Mouse (Mus musculus) liver, adult (tissue): Measurements from ENCODE around the gene Nppb.

ENCODE experiments used
- GATA4 ChIP-seq: IDR thresholded peaks from 2 replicates; pipeline ENCODE4 v1.6.1; 2014; ENCODE audit warnings: mild to moderate bottlenecking, low read length; ENCODE audit not compliant: insufficient replicate concordance

Nppb gene

GRCm38 (mm10) chr4:148009641-148010040 lies 24.1 kb downstream of the Nppb start:
- no peak for TF ChIP-seq GATA4

- no peak for TF ChIP-seq GATA4
These were observed 25.7 kb downstream of the Nppb start for GRCm38 (mm10) chr4:148011332-148011731.

GRCm38 (mm10) chr4:148012216-148012615 lies 26.6 kb downstream of the Nppb start:
- no peak for TF ChIP-seq GATA4

- no peak for TF ChIP-seq GATA4
These were observed 29.8 kb downstream of the Nppb start for GRCm38 (mm10) chr4:148015418-148015817.

GRCm38 (mm10) chr4:148016981-148017380 lies 31.4 kb downstream of the Nppb start:
- TF ChIP-seq GATA4, result no peak

- no peak for TF ChIP-seq GATA4
These were observed 32.8 kb downstream of the Nppb start for GRCm38 (mm10) chr4:148018410-148018809.

GRCm38 (mm10) chr4:148024003-148024402 lies 38.4 kb downstream of the Nppb start:
- TF ChIP-seq GATA4, result no peak

GRCm38 (mm10) chr4:148029297-148029696 lies 43.7 kb downstream of the Nppb start:
- TF ChIP-seq GATA4, result no peak

- no peak for TF ChIP-seq GATA4
These were observed 44.9 kb downstream of the Nppb start for GRCm38 (mm10) chr4:148030506-148030905.

- no peak for TF ChIP-seq GATA4
These were observed 48.3 kb downstream of the Nppb start for GRCm38 (mm10) chr4:148033858-148034410.

GRCm38 (mm10) chr4:148035440-148035839 lies 49.9 kb downstream of the Nppb start:
- no peak for TF ChIP-seq GATA4
